Mouse (Mus musculus) lung, postnatal 36 days (tissue): ENCODE results near the gene Jade3.
A peak's percentile ranks its signal among the peaks of the same experiment; 100 is the strongest.

Experiments used
- DNase-seq: peaks from one replicate; pipeline ENCODE4 v3.0.0; 2022; ENCODE audit warnings: mixed read lengths

Jade3 gene

DNA sequence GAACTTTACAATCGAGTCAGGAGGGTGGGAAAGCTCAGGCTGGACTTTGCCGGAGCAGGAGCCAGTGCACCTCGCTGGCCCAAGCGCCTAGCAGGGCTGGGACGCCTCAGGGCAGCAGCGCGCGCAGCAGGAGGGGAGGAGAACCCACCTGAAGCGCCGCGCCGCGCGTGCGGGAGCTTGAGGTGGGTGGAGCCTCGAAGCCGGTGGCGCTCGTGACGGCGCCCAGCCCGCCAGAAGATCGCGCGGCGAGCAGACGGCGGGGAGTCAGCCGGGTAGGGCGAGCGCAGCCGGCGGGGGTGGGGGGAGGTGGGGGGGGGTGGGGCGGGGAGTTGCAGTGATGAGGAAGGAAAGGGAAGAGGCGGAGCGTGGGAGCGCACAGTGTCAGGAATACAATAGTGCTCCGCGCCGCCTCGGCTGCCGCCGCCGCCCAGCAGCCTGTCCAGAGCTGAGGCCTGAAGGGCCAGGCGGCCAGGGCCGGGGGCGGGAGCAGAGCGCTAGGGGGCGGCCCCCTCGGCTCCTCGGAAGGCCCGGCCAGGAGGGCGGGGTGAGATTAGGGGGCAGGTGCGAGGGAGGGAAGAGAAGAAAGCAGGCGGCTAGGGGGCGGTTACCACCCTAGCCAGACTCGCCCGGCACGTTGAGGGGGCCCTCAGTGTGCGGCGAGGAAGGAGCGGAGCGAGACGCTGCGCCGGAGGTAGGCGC lies at the start of gene Jade3:
Gene Jade3, plus strand, starts transcription at position 549 of the 699 bp plus-strand sequence.
- peak; percentile 92 for DNase-seq

DNA sequence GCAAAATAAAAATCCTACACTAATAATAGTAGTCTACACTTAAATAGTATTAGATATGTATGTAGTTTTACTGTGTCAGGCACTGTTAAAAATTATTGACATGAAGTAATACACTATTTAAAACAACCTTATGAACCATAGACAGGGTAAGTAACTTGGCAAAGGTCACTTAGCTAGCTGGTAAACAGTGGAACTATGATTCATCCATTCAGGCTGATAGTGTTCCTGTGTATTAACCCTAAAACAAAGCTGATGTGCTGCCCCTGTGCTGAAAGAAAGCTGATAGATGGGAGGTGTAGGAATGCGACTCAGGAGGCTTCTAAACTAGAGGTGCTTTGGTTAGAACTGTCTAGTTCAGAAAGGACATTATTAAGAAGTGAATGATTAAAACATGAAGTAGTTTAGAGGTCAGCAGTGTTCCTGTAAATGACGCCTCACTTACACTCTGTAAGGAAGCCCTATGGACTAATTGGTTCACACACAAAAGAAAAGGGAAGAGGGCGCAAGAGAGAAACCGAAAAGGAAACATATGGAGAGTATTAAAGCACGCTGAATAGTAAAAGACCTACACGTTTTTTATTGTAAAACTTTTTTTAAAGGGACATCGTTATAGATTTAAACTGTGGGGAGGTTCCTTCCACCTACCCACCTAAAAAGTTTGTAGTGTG lies 46.0 kb upstream of the Jade3 start:
- no peak for DNase-seq

DNA sequence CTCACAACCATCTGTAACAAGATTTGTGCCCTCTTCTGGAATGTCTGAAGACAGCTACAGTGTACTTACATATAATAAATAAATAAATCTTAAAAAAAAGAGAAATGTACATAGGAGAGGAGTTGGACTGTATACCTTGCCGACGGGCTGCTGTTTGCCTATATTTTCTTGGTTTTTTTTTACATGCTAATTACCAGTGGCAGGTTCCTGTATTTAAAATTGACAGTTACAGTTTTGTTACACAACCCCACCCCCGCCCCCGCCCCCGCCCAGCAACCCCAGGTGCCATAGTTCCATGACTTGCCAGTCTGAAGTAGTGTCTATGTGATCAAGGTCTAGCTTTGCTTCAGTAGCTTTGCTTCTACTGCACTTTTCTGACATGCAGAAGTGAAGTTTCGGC lies 43.2 kb upstream of the Jade3 start:
- DNase-seq = no peak

DNA sequence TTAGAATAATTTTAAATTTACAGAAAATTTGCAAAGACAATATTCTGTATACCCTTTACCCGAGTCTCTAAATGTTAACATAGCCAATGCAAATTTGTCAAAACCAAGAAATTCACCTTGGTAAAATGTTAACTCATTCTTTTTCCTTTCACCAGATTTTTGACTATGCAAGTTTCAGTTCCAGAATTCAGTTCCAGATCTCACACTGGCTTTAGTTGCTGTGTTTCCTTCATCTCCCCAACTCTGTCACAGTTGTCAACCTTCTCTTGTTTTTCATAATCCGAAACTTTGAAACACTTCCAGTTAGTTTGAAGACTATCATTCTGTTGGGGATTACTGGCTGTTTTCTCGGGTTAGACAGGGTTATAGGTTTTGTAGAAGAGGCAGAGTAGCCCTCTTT lies 38.5 kb upstream of the Jade3 start:
- DNase-seq = no peak

DNA sequence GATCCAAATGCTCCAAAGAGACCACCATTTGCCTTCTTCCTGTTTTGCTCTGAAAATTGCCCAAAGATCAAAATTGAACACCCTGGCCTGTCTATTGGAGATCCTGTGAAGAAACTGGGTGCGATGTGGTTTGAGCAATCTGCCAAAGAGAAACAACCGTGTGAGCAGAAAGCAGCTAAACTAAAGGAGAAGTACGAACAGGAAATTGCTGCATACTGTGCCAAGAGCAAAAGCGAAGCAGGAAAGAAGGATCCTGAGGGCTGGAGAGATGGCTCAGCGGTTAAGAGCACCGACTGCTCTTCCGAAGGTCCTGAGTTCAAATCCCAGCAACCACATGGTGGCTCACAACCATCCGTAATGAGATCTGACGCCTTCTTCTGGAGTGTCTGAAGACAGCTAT lies 33.5 kb upstream of the Jade3 start:
- peak; percentile 3 for DNase-seq

DNA sequence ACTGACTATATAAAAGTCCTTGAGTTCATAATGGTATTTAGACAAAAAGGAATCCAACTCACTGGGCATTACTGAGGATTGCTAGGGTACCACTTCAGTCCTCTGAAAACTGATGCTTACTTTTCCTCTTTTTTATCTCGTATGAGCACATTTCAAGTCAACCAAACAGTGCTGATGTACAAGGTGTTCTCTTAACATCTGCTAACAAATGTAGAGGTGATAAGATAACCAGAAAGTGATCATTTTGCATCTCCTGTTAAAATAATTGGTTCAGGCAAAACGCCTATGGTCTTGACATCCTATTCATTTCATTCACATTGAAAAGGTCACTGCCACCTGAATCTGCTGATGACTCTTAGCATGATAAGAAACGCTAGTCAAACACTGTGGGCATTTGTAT lies 32.5 kb upstream of the Jade3 start:
- no peak for DNase-seq

DNA sequence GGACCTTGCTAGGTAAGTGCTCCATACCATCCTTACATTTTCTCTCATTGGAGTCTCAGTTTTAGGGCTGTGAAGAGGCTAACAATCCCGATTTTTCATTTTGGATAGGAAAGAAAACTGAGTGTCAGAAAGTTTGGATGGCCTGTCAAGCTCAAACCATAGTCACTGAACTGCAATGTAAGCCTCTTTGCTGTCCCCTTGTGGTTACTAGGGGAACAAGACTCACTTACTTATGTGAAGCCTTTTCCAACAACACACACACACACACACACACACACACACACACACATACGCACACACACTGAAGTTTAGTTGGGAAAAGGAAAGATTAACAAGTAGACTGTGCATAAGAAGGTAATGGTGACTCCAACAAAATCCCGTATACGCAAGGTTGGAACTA lies 21.4 kb upstream of the Jade3 start:
- peak; percentile 53 for DNase-seq

DNA sequence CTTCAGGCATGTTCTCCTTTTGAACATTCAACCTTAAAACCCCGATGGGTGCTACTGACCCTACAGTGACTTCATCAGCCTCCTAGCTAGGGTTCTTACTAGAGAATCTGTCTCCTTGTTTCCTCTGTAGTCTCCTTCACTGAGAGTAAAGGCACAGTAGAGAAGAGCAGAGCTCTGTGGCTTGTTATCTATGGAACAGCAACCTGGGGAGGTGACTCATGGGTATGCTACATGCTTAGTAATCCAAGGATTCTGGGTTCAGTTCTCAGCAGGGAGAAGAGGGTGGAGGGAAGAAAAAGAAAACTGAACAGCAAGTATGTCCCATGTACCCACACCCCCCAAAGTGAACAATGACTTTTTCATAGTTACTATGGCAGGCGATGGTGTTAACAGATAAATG lies 18.6 kb upstream of the Jade3 start:
- DNase-seq = no peak

DNA sequence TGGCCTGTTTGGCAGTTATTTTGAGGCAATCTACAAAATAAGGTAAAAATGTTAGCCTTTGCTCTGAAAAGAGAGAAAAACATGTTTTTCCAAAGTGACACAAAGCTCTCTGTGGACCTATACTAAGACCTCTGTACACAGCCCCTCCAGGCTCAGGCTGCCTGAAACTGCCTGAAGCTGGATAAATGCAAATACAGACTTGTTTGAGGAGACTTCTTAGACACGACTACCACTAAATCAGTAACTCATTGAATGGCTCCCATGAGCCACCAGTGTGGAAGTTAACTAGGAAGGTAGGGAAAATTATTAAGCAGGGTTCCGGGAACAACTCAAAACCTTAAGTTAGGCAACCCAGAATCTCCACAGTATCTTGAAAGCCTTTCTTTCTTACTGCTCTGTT lies 17.8 kb upstream of the Jade3 start:
- DNase-seq = no peak

DNA sequence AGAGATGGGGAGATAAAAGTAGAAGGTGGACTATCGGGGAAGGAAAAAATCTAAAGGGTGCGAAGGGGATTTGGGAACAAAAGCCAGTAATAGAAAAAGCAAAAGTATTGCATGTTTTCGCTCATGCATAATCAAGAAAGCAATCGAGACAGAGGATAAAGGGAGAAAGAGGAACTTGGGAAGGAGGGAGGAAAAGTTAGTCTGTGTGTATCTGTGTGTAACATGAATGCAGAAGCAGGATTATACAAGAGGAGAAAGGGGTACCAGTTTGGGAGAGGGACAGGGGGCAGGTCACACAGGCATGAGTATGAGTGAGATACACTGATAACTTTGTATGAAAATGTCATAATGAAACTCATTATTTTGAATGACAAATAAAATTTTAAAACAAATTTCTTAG lies 14.1 kb upstream of the Jade3 start:
- no peak for DNase-seq

DNA sequence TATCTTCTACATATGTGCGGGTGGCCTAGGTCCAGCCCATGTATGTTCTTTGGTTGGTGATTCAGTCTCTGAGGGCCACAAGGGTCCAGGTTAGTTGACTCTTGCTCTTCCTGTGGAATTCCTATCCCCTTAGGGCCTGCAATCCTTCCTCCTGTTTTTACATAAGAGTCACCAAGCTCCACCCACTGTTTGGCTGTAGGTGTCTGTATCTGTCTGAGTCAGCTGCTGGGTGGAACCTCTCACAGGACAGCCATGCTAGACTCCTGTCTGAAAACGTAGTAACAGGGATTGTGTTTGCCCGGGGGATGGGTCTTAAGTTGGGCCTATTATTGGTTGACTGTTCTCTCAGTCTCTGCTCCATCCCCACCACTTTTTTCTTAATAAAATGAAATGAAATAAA lies 13.3 kb upstream of the Jade3 start:
- DNase-seq = no peak

DNA sequence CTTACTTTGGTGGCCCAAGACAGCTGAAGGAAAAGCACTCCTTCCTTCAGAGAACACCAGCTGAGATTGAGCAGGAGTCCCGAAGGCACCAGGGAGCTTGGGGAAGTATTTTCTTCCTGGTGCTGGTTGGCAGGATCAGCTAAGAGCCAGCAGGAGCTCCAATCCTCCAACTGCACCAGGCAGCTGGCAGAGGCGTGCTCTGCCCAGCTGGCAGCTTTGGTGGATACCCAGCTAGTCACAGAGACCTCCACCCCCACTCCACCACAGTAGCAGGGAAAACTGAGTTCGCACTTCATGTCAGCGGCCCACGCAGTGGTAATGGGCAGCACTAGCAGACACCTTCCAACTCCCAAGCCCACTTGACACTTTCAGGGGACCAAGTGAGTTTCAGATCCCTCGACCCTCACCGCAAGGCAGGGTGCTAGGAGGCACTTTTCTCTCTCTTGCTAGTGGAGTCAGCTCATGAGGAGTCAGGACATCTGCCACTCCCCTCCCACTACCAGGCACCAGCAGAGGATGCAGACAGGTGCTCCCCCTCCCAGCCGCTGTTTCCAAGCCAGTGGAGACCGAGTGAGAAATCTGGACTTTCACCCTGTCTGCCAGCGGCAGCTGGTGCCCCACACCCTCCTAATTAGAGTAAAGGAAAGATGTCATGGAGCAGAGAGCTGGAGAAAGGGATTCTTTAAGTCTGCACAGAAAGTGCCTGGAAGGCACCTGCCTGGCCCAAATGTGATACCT lies 10.4 kb upstream of the Jade3 start:
- no peak for DNase-seq

DNA sequence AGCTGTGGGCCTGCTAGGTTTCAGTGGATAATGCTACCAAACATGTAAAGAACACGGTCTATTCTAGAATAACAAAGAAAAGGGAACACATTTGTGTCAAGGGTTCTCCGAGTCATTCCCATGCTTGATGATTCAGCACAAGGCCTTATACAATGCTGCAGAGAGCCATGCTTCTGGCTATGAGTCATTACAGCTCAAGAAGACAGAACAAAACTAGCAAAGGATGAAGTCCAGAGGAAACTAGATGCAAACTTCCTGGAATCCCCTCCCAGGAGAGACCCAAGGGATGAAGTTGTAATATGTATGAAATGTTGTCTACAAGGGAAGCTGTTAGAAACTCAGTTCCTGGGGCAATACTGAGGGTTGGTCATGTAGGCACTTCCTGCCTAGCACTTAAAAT lies 7.0 kb upstream of the Jade3 start:
- no peak for DNase-seq

DNA sequence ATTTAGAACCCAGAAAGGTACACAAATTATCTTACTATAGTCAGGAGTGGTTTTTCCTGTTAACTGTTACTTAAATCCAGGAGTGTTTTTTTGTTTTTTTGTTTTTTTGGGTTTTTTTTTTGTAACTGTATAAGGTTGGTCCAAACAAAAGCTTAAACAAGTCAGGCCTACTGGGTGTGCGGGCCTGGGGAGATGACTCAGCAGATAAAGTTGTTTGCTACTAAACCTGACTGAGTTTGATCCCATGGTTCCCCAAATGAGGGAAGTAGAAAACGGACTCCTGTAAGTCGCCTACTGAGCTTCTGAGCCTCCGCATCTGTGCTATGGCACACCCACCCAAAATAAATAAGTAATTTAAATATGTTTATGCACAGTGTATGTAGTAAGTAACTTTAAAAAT lies 6.0 kb upstream of the Jade3 start:
- no peak for DNase-seq

DNA sequence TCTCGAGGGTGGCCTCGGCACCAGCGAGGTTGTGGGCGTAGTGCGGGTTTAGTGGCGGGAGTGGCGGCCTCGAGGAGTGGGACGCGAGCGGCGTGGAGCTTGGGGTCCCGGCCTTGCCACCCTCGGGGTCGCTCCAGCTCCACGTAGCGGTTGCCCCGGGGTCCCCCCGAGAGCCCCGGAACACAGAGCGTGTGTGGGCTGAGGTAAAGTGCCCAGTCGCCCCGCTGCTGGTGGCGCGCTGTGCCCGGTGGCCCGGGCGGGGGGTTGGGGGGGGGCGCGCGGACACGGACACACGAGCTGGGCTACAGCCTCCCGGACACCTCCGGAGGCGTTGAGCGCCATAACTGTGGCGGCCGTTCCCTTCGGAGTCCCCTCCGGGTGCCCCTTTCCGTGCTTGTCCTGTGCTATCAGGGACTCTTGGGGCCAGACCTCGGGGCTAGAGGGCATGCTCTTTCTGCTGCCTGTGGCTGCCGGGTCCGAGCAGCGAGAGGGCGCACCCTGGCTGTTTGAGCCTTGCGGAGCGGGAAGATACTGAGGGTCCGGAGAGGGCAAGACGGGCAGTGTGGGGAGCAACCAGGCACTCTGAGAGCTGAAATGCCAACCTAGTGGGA lies 456 bp downstream of the Jade3 start:
- peak; percentile 32 for DNase-seq

DNA sequence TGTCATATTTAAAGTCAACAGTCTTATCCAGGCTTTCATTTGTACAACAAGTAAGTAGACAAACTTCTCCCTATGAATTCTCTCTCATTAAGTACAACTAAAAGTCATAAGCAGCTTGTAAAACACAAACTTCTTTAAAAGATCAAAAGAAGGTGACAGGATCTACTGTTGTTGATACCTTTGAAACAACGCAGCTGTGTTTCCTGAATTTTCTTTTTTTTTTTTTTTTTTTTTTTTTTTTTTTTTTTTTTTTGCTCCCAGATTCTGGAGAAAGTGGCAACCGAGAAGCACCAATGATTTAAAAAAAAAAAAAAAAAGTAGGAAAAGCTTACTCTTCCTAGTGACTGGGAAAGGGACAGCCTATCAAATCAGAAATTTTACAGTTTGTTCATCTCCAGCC lies 57.7 kb downstream of the Jade3 start:
- no peak for DNase-seq

DNA sequence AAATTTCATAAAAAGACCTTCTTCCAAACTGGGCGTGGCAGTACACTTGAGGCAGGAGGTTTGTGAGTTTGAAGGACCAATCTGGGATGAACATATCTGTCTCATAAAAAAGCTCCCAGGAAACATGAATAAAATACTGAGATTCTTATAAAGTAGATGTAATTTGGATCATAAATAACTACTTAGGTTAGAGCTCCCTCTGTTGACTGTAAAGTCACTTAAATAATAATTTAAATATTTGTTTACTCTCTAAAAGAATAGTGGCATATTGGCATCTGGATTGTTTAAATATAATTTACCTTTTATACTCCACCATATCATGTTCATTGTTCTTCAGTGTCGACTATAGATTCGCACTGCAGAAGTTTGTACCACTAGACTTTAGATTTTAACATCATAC lies 72.2 kb downstream of the Jade3 start:
- no peak for DNase-seq

DNA sequence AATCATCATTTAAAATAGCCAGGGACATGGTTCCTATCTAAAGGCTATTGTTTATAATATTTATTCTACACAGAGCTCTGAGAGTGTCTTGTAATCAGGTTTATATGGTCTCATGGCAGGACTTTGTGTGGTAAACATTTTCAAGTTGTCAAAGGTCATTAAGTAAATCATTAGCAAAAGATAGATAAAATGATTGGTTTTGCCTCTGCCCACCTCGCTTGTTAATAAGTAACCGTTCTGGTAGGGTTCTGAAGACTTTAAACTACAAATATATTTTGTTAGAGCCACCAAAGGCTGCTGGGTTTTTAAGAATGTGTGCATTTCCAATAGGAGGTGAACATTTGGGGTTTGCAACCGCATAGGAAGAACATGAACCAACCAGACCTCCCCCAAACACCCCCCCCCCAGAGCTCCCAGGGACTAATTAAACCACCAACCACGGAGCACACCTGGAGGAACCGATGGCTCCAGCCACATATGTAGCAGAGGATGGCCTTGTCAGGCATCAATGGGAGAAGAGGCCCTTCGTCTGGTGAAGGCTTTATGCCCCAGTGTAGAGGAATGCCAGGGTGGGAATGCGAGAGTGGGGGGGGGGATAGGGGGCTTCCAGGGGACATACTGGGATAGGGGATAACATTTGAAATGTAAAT lies 94.9 kb downstream of the Jade3 start:
- DNase-seq = no peak

DNA sequence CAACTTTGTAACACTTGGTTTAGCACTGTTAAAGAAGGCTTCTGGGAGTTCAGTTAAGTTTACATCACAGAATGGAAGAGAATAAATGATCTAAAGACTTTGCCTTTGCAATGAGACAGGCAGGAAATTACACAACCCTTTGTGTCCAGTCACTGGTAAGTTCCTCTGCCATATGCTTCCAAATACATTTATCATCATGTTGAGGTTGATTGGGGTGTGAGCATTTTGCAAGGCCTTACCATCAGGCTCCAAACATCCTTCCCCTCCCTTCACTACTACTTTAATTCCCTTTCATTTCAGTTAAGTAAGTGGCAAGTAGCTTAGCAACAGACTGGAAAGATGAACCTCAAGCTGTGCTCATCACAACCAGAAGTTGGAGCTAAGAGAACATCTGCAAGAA lies 96.1 kb downstream of the Jade3 start:
- DNase-seq = no peak

DNA sequence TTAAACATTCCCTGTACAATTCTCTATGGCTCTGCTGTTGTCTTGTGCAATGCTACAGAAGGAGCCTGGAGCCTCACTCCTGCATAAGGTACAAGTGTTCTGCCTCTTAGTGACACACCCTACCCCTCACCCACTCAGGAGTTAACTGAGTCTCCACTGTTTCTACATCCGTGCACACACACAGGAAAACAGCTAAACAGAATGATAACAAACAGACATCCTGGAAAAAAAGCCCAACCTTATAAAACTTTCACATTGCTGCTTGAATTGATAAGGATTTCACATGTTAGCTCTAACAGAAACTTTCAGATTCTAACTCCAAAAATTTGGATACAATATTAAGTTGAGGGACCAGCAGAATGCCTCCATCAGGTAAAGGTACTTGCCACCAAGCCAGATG lies 107.1 kb downstream of the Jade3 start:
- peak; percentile 10 for DNase-seq

DNA sequence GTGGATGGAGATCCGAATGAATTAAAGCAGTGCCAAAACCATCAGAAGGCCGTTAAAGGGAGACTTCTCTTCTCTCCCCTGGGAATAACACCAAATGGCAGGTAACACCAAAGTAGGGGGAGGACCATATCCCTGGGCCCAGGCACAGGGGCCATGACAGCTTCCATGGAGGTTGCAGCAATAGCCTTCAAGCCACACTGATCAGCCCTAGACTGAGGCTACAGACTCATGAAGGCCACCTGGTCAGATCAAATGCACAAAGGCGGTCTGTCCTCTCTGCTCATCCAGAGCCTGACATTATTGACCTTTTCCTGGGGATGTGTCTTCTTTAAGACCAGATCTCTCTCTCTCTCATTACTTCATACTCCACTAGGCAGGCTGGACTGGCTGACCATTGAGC lies 118.4 kb downstream of the Jade3 start:
- DNase-seq = no peak

DNA sequence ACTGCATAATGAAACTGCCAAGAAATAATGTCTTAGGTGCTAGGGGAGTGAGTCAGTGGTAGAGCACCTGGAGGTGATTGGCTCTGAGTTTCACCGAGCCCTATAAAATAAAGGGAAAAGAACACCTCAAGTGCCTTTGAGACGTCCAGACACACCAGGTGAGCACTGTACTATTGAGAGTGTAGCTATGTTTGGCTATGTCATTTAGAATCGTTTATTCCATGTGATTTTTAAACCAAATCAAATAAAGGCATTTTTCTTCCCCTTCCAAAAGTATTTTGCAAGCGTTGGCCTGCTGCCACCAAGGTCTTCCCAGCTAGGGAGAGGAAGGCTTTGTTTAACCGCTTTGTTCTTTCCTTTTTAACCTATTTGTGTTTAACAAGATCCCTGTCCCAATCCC lies 122.1 kb downstream of the Jade3 start:
- peak; percentile 52 for DNase-seq
